Mouse (Mus musculus) cortical plate, adult 2 months (tissue): ENCODE data around the gene Sult6b1.

Experiments
- CTCF ChIP-seq: fragments of 200-500 bp; IDR thresholded peaks from 2 replicates; pipeline ENCODE4 v1.5.1; 2011; ENCODE audit warnings: mild to moderate bottlenecking, control low read depth, low read length; ENCODE audit not compliant: insufficient read depth; ENCODE audit errors: extremely low read depth
- POLR2A ChIP-seq: fragments of 200-500 bp; IDR thresholded peaks from 2 replicates; pipeline ENCODE4 v1.6.1; 2011; ENCODE audit warnings: mild to moderate bottlenecking, low read length, control low read depth; ENCODE audit not compliant: insufficient read depth; ENCODE audit errors: extremely low read depth

DNA sequence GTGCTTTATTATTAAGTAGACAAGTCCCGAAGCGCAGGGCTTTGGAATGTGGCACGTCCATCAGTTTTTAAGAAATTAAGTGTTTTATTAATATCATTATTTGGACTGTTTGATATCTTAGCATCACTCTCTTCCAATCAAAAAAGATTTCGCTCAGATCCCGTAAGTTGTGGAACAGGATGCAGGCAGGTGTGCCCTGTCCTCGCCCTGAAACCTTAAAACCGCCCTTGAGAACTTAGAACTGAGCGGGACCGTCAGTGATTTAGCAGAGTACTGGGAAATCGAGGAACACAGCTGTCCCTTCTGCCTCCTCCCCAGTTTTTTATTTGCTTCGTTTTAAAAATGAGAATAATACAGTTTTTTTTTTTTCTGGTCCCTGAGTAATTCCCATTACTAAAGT lies 10.1 kb upstream of the Sult6b1 start:
- TF ChIP-seq CTCF (no peak), POLR2A (no peak)
